Mouse (Mus musculus) testis, adult 10 weeks (tissue): ENCODE measurements around the gene Cts3. TPM values are rescaled to one million over a fixed set of nuclear protein-coding genes. Genes with fewer than 3 reads are reported as not detected.

Source experiments
- polyA plus RNA-seq: library from polyadenylated mRNA; stranded (reverse); fragments of 350-450 nt; fragmentation: Illumina TruSeq; extraction: RNeasy Lipid Tissue Mini Kit (QIAGEN cat#74804); gene quantifications from one replicate; pipeline ENCODE4 v1.2.3, GENCODE M21; 2014; ENCODE audit warnings: low read depth, low replicate concordance

Gene Cts3
- polyA plus RNA-seq = not detected

GRCm38 (mm10) chr13:61570027-61570426 lies at the start of gene Cts3:
Cts3 (minus strand) TSS chr13:61570127.

GRCm38 (mm10) chr13:61568074-61568473 lies 1.9 kb downstream of the Cts3 start, which contains the start of gene Gm49352:
Gm49352 (minus strand) TSS chr13:61568174.

GRCm38 (mm10) chr13:61541631-61542030 lies 28.3 kb downstream of the Cts3 start, which contains the start of gene Ctsm:
Ctsm (minus strand) TSS chr13:61541839.

Other genes with a start within 250 kb of the Cts3 start
- not detected for gene Cts7, start 211.9 kb downstream of the Cts3 start, polyA plus RNA-seq
- gene Ctsm, start 28.3 kb downstream of the Cts3 start, polyA plus RNA-seq = not detected
- not detected for gene Gm49352, start 2.0 kb downstream of the Cts3 start, polyA plus RNA-seq